Mouse (Mus musculus): Measurements from ENCODE around the gene Jarid2. TPM values are rescaled to one million over a fixed set of nuclear protein-coding genes. Genes with fewer than 3 reads are reported as not detected.

The Jarid2 gene
- polyA plus RNA-seq, 1 experiment from 2014 or later, result 40.6 TPM

- H3K27me3 ChIP-seq (replicated peaks), result no peaks in the 10 kb centered on the region
- no peak for ATAC-seq (ENCODE audit: insufficient number of reproducible peaks, low FRiP score)
- no peak overlapping the region for H3K9ac ChIP-seq
- H3K27ac ChIP-seq (ENCODE audit: poor library complexity, severe bottlenecking), result no peak overlapping the region
- no peaks in the 10 kb centered on the region for H3K9me3 ChIP-seq (replicated peaks)
- no peak overlapping the region for H3K4me3 ChIP-seq
- no peak overlapping the region for H3K4me2 ChIP-seq
- H3K4me1 ChIP-seq (replicated peaks), result peaks cover 44% of the 10 kb centered on the region
- peaks cover 5% of the 10 kb centered on the region; the same call in 1 of the 2 replicates for H3K36me3 ChIP-seq
- 84% methylated on average over 16 of the region's 16 CpGs for WGBS
Observed at GRCm38 (mm10) chr13:44948320-44949250, 219.3 kb downstream of the Jarid2 start.

GRCm38 (mm10) chr13:44952393-44953086, 223.3 kb downstream of the Jarid2 start:
- no peak for ATAC-seq (ENCODE audit: insufficient number of reproducible peaks, low FRiP score)

GRCm38 (mm10) chr13:44953546-44954231, 224.4 kb downstream of the Jarid2 start:
- H3K4me2 ChIP-seq, result no peak overlapping the region
- H3K4me1 ChIP-seq (replicated peaks), result peaks cover 25% of the 10 kb centered on the region
- no peak overlapping the region for H3K27ac ChIP-seq (ENCODE audit: poor library complexity, severe bottlenecking)
- 69% methylated on average over 8 of the region's 8 CpGs for WGBS
- no peak for ATAC-seq (ENCODE audit: insufficient number of reproducible peaks, low FRiP score)
- H3K9me3 ChIP-seq (replicated peaks), result 0 out of 2 replicates have a peak, but pooled peaks cover 4% of the 10 kb centered on the region
- no peak overlapping the region for H3K4me3 ChIP-seq
- H3K9ac ChIP-seq, result no peak overlapping the region
- no peaks in the 10 kb centered on the region for H3K27me3 ChIP-seq (replicated peaks)
- peaks cover 14% of the 10 kb centered on the region for H3K36me3 ChIP-seq

More at GRCm38 (mm10) chr13:44952393-44953086, 223.3 kb downstream of the Jarid2 start:
- H3K9me3 ChIP-seq (replicated peaks), result 0 out of 2 replicates have a peak, but pooled peaks cover 4% of the 10 kb centered on the region
- no peak overlapping the region for H3K4me2 ChIP-seq
- H3K27ac ChIP-seq (ENCODE audit: poor library complexity, severe bottlenecking), result peak overlapping the region; percentile 51
- no peak overlapping the region for H3K4me3 ChIP-seq
- no peaks in the 10 kb centered on the region for H3K27me3 ChIP-seq (replicated peaks)
- no peak overlapping the region for H3K9ac ChIP-seq
- WGBS, result 45% methylated on average over 10 of the region's 10 CpGs
- peaks cover 36% of the 10 kb centered on the region for H3K4me1 ChIP-seq (replicated peaks)
- H3K36me3 ChIP-seq, result peaks cover 14% of the 10 kb centered on the region

- Histone ChIP-seq H3K4me3 (no peak overlapping the region), H3K9me3 (replicated peaks) (0 out of 2 replicates have a peak, but pooled peaks cover 4% of the 10 kb centered on the region), H3K36me3 (peaks cover 14% of the 10 kb centered on the region), H3K4me1 (replicated peaks) (peaks cover 20% of the 10 kb centered on the region), H3K27ac (ENCODE audit: poor library complexity, severe bottlenecking) (no peak overlapping the region), H3K27me3 (replicated peaks) (no peaks in the 10 kb centered on the region), H3K4me2 (no peak overlapping the region), H3K9ac (no peak overlapping the region)
- 87% methylated on average over 1 of the region's 1 CpGs for WGBS
- ATAC-seq (ENCODE audit: insufficient number of reproducible peaks, low FRiP score), result no peak
Observed at GRCm38 (mm10) chr13:44954232-44954568, 224.9 kb downstream of the Jarid2 start.

GRCm38 (mm10) chr13:44955781-44956180, 226.5 kb downstream of the Jarid2 start:
- ATAC-seq (ENCODE audit: insufficient number of reproducible peaks, low FRiP score), result no peak
- 93% methylated on average over 6 of the region's 6 CpGs for WGBS
- H3K27ac ChIP-seq (ENCODE audit: poor library complexity, severe bottlenecking), result no peak overlapping the region
- no peak overlapping the region for H3K9ac ChIP-seq
- H3K9me3 ChIP-seq (replicated peaks), result 0 out of 2 replicates have a peak, but pooled peaks cover 4% of the 10 kb centered on the region
- H3K36me3 ChIP-seq, result peaks cover 14% of the 10 kb centered on the region
- H3K4me2 ChIP-seq, result no peak overlapping the region
- no peak overlapping the region for H3K4me3 ChIP-seq
- H3K27me3 ChIP-seq (replicated peaks), result no peaks in the 10 kb centered on the region
- H3K4me1 ChIP-seq (replicated peaks), result peaks cover 18% of the 10 kb centered on the region

- 88% methylated on average over 8 of the region's 8 CpGs for WGBS
- Histone ChIP-seq H3K4me1 (replicated peaks) (peaks cover 18% of the 10 kb centered on the region), H3K27ac (ENCODE audit: poor library complexity, severe bottlenecking) (no peak overlapping the region), H3K9ac (no peak overlapping the region), H3K4me2 (no peak overlapping the region), H3K9me3 (replicated peaks) (0 out of 2 replicates have a peak, but pooled peaks cover 4% of the 10 kb centered on the region), H3K4me3 (no peak overlapping the region), H3K27me3 (replicated peaks) (no peaks in the 10 kb centered on the region), H3K36me3 (peaks cover 14% of the 10 kb centered on the region)
- no peak for ATAC-seq (ENCODE audit: insufficient number of reproducible peaks, low FRiP score)
Observed at GRCm38 (mm10) chr13:44957049-44957448, 227.8 kb downstream of the Jarid2 start.

- Histone ChIP-seq H3K9me3 (replicated peaks) (0 out of 2 replicates have a peak, but pooled peaks cover 4% of the 10 kb centered on the region), H3K27me3 (replicated peaks) (no peaks in the 10 kb centered on the region), H3K9ac (no peak overlapping the region), H3K4me1 (replicated peaks) (peaks cover 10% of the 10 kb centered on the region), H3K4me3 (no peak overlapping the region), H3K4me2 (no peak overlapping the region), H3K36me3 (peaks cover 21% of the 10 kb centered on the region), H3K27ac (ENCODE audit: poor library complexity, severe bottlenecking) (no peak overlapping the region)
- WGBS, result 83% methylated on average over 5 of the region's 5 CpGs
- ATAC-seq (ENCODE audit: insufficient number of reproducible peaks, low FRiP score), result no peak
Observed at GRCm38 (mm10) chr13:44960542-44961291, 231.4 kb downstream of the Jarid2 start.
